Comparison of ENCODE assay signal across 15 mouse cellular contexts in the genomic region with DNA sequence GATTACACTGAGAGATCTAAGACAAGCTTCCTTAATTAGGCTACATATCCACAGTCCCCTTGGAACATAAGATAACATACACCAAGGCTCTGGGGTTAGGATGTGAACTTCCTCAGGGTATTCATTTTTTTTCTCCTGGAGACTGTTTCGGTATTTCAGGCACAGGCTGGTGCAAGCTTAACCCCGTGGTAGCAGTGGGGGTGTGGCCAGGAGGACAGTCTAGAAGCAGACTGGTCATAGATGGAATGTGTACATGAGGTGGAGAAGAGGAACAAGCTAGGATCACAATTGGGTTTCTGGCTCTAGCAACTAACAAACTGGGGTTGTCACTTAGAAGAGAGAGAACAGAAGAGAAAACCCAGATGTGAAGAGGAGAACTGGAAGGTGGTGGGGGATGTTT. TPM values are rescaled to one million over a fixed set of nuclear protein-coding genes. Genes with fewer than 3 reads are reported as not detected.
DNase-seq lines count a peak whose midpoint lies in the region; ATAC-seq and TF ChIP-seq lines count a peak whose summit lies in the region.
"Had no signal": no experiment of that assay in that cellular context is flagged by ENCODE, and none has a peak within 500 bp of the region (broad histone marks: within the 10 kb centered on the region; RNA-seq: fewer than 3 reads in every experiment).

No protein-coding gene starts in this region.

- no peak overlapping the region for H3K4me3 ChIP-seq in heart, embryonic 13.5 days
- no peak overlapping the region for H3K4me3 ChIP-seq in kidney, embryonic 15.5 days (replicated peaks)
- H3K4me3 ChIP-seq in embryonic fibroblast, embryonic 13.5 days (ENCODE audit: insufficient read depth, low read length): no peak overlapping the region
- no peak overlapping the region for H3K4me3 ChIP-seq in stomach, embryonic 15.5 days (replicated peaks)
- H3K4me3 ChIP-seq in left cerebral cortex, adult 2 months: no peak overlapping the region
- H3K4me3 ChIP-seq: limb, embryonic 12.5 days; liver, embryonic 15.5 days; midbrain, embryonic 12.5 days had no signal

- H3K4me1 ChIP-seq in heart, embryonic 13.5 days: peaks cover 27% of the 10 kb centered on the region
- peaks cover 39% of the 10 kb centered on the region for H3K4me1 ChIP-seq in kidney, embryonic 15.5 days
- H3K4me1 ChIP-seq in embryonic fibroblast, embryonic 13.5 days (ENCODE audit: control insufficient read depth, insufficient read depth, low read length): peaks cover 16% of the 10 kb centered on the region
- H3K4me1 ChIP-seq in stomach, embryonic 15.5 days: no peaks in the 10 kb centered on the region
- H3K4me1 ChIP-seq: liver, embryonic 15.5 days had no signal

- no peaks in the 10 kb centered on the region for H3K9me3 ChIP-seq in heart, embryonic 13.5 days
- no peaks in the 10 kb centered on the region for H3K9me3 ChIP-seq in kidney, embryonic 15.5 days (replicated peaks)
- H3K9me3 ChIP-seq in stomach, embryonic 15.5 days: no peaks in the 10 kb centered on the region
- H3K9me3 ChIP-seq: liver, embryonic 15.5 days; midbrain, embryonic 12.5 days had no signal

- 19% methylated on average over 2 of the region's 2 CpGs for WGBS in heart, embryonic 13.5 days
- WGBS in kidney, embryonic 15.5 days: 21% methylated on average over 2 of the region's 2 CpGs
- WGBS in stomach, embryonic 15.5 days: 20% methylated on average over 2 of the region's 2 CpGs

- no peak overlapping the region for H3K9ac ChIP-seq in heart, embryonic 13.5 days
- H3K9ac ChIP-seq in kidney, embryonic 15.5 days: no peak overlapping the region
- H3K9ac ChIP-seq in stomach, embryonic 15.5 days: no peak overlapping the region
- H3K9ac ChIP-seq: limb, embryonic 12.5 days; liver, embryonic 15.5 days; midbrain, embryonic 12.5 days had no signal

- no peak for ATAC-seq in heart, embryonic 13.5 days (ENCODE audit: extremely low read depth, insufficient number of reproducible peaks, low FRiP score, low TSS enrichment)
- no peak for ATAC-seq in kidney, embryonic 15.5 days (replicated peaks; ENCODE audit: low FRiP score)
- no peak for ATAC-seq in stomach, embryonic 15.5 days (ENCODE audit: insufficient read depth, low FRiP score, low read depth)

- no peak for DNase-seq in heart, postnatal 4 days
- no peak for DNase-seq in kidney, postnatal 25 days
- DNase-seq in left cerebral cortex, adult 2 months (ENCODE audit: extremely low spot score in 1 of 2, low spot score in 2 of 2): no peak
- DNase-seq: adrenal gland, adult 8-10 months; cerebellum, adult 18-20 months; right cerebral cortex, adult 18-20 months; spleen, adult 18-20 months had no signal

- H3K27me3 ChIP-seq in heart, embryonic 13.5 days (replicated peaks): no peaks in the 10 kb centered on the region
- no peaks in the 10 kb centered on the region for H3K27me3 ChIP-seq in kidney, embryonic 15.5 days
- no peaks in the 10 kb centered on the region for H3K27me3 ChIP-seq in stomach, embryonic 15.5 days (replicated peaks)
- H3K27me3 ChIP-seq: limb, embryonic 12.5 days; liver, embryonic 15.5 days had no signal

- H3K27ac ChIP-seq in heart, embryonic 13.5 days (replicated peaks): peak overlapping the region; percentile 63
- H3K27ac ChIP-seq in kidney, embryonic 15.5 days: peak overlapping the region; percentile 87
- H3K27ac ChIP-seq in embryonic fibroblast, embryonic 13.5 days (ENCODE audit: insufficient read depth, low read length): peak overlapping the region; percentile 58; the same call in 1 of the 2 replicates
- peak overlapping the region; percentile 37; the same call in 1 of the 2 replicates for H3K27ac ChIP-seq in stomach, embryonic 15.5 days
- no peak overlapping the region for H3K27ac ChIP-seq in left cerebral cortex, adult 2 months
- H3K27ac ChIP-seq: limb, embryonic 12.5 days; liver, embryonic 15.5 days; midbrain, embryonic 12.5 days had no signal

- TF ChIP-seq POLR2A in embryonic fibroblast, embryonic 13.5 days (IDR thresholded peaks at IDR 0.05; ENCODE audit: low read depth, low read length): no peak

- intact Hi-C loops in left cerebral cortex, adult 2 months (cut with DNase I): no loop called here

- H3K36me3 ChIP-seq in heart, embryonic 13.5 days: no peaks in the 10 kb centered on the region
- H3K36me3 ChIP-seq in kidney, embryonic 15.5 days: no peaks in the 10 kb centered on the region
- H3K36me3 ChIP-seq in stomach, embryonic 15.5 days: no peaks in the 10 kb centered on the region
- H3K36me3 ChIP-seq: limb, embryonic 12.5 days; liver, embryonic 15.5 days; midbrain, embryonic 12.5 days had no signal

- no peak overlapping the region for H3K4me2 ChIP-seq in heart, embryonic 13.5 days
- H3K4me2 ChIP-seq in kidney, embryonic 15.5 days: no peak overlapping the region
- H3K4me2 ChIP-seq in stomach, embryonic 15.5 days: no peak overlapping the region
- H3K4me2 ChIP-seq: limb, embryonic 12.5 days; liver, embryonic 15.5 days; midbrain, embryonic 12.5 days had no signal

- TF ChIP-seq CTCF in embryonic fibroblast, embryonic 13.5 days (IDR thresholded peaks at IDR 0.05; ENCODE audit: borderline replicate concordance, insufficient read depth, low read length): no peak
- TF ChIP-seq CTCF in left cerebral cortex, adult 2 months (IDR thresholded peaks at IDR 0.05): no peak

RNA-seq across cellular contexts. Expression of a gene that starts 47.4 kb away (rescaled TPM):
- 4.3 and 4.9 TPM in 2 replicates for polyA plus RNA-seq in heart, embryonic 13.5 days (2015; fragmentation: Nextera tagmentation; extraction: Ambion mirVana)
- 10 to 100 TPM; 29.8 to 32.4 TPM for total RNA-seq in heart, postnatal 4 days (2021)
- polyA plus RNA-seq in kidney, embryonic 15.5 days (2015; fragmentation: Nextera tagmentation; extraction: Ambion mirVana): 15.0 and 16.2 TPM in 2 replicates
- 1.6 and 2.7 TPM in 2 replicates for polyA plus RNA-seq in embryonic fibroblast, embryonic 13.5 days (2011; ENCODE audit: insufficient read length, low read depth, missing spikeins)
- 6.8 and 7.9 TPM in 2 replicates for polyA plus RNA-seq in stomach, embryonic 15.5 days (2015; fragmentation: Nextera tagmentation; extraction: Ambion mirVana)
- total RNA-seq in left cerebral cortex, adult 2 months (2021): 1 to 10 TPM; 8.9 to 9.3 TPM
- total RNA-seq: MEL had no signal
